Mouse (Mus musculus) cerebellum, adult 11 months (tissue): Measurements from ENCODE around the gene Snapc4.
A peak's percentile ranks its signal among the peaks of the same experiment; 100 is the strongest.

Experiments used
- DNase-seq: peaks from one replicate; pipeline ENCODE4 v3.0.0; 2022

Gene Snapc4

DNA sequence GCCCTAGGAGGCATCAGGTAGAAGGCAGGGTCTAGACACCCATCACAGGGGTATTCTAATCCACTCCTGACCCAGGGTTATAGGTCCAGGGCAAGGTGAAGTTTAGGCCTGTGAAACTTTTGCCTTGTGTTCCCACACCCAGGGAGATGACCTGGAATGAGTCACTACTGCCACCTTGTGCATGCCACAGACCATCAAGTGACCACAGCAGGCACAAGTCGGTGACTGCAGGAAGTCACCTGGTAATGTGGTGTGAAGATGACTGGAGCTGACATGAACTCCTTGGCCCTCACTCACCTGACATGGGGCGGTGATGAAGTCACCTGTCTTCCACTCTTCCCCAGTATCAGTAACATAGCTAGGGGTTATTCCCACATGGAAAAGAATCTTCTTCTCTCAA is 67.6 kb downstream of the Snapc4 start:
- DNase-seq: peak; percentile 48
